Mouse (Mus musculus): Measurements from ENCODE around the gene Cnfn.
A peak's percentile ranks its signal among the peaks of the same experiment; 100 is the strongest.
"Not testable (repeated sequence)": the region's sequence is repeated elsewhere in the genome, so short reads cannot be mapped to it uniquely, and the experiment has no call there.

The Cnfn gene

GRCm38 (mm10) chr7:25365937-25366625, 3.4 kb downstream of the Cnfn start:
- DNase-seq (ENCODE audit: low read depth, low spot score): peak; percentile 27

GRCm38 (mm10) chr7:25363632-25364031, 5.9 kb downstream of the Cnfn start:
- no peak for DNase-seq (ENCODE audit: low read depth, low spot score)

GRCm38 (mm10) chr7:25363151-25363550, 6.4 kb downstream of the Cnfn start:
- DNase-seq (ENCODE audit: low read depth, low spot score): no peak

DNA sequence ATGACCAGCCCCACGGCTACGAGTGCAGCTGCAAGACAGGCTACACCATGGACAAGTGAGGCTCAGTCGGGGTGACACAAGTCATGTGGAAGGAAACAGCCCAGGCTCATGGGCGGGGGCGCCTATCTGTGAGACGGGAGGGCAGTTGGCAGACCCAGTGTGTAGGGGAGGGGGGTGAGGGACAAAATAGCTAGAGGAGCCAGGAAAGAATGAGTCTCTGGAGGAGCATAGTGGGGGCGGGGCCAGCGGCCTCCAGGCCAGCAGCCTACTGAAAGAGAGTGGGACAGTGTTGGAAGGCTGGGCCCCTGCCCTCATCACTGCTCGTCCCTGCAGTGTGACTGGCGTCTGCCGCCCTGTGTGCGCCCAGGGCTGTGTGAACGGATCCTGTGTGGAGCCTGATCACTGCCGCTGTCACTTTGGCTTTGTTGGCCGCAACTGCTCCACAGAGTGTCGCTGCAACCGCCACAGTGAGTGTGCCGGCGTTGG, 10.8 kb downstream of the Cnfn start:
- peak; percentile 27 for DNase-seq (ENCODE audit: low read depth, low spot score)

DNA sequence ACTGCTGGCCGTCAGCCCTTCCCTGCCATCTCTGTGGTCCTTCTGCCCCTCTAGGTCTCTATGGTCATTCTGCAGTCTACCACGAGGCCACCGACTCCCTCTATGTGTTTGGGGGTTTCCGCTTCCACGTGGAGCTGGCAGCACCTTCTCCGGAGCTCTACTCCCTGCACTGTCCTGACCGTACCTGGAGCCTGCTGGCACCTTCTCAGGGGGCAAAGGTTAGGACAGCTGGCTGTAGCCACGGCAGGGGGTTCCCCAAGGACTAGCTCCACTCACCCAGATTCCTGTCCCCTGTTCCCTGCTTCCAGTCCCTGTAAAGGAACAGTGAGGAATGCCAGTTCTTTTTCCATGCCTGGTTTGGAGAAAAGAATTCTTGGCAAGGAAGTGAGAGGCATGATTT, 20.7 kb downstream of the Cnfn start:
- no peak for DNase-seq (ENCODE audit: low read depth, low spot score)

DNA sequence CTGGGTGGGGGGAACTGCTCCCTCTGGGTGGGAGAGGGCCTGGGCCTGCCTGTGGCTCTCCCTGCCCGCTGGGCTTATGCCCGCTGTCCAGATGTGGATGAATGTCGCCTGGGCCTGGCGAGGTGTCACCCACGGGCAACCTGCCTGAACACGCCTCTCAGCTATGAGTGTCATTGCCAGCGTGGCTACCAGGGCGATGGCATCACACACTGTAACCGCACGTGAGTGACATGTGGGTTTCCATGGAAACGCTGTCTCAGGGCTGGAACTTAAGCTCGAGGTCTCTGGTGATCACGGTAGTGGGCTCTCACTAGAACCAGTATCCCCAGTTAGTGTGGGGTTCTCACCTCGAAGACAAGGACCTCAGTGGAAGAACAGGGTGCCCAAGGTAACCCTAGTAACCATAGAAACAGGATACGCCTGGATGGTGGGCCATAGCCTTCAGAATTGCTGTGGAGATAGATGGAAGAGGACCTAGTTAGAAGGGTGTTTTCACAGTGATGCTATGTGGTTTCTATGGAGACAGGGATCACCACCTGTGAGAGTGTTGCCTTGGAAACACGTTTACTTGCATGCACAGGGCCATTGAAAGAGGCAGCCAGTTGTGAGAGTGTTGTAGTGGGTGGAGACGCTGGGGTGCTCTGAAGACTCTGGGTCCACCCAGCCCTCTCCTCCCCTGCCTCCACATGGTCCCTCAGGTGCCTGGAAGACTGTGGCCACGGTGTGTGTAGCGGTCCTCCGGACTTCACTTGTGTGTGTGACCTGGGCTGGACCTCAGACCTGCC, 28.3 kb downstream of the Cnfn start:
- DNase-seq (ENCODE audit: low read depth, low spot score): no peak

DNA sequence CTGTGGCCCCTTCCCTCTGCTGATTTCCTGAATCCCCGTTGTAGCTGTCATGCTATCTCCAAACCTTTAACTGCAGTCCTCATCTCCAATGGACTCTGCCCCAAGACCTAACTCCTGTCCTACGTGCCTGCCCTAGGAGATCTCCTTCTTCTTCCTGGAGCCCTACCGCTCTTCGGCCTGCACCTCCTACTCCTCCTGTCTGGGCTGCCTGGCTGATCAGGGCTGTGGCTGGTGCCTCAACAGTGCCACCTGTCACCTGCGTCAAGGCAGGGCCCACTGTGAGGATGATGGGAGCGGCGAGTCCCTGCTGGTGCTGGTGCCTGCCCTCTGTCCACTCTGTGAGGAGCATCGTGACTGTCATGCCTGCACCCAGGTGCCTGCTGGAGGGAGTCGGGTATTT, 30.2 kb downstream of the Cnfn start:
- DNase-seq (ENCODE audit: low read depth, low spot score): no peak

DNA sequence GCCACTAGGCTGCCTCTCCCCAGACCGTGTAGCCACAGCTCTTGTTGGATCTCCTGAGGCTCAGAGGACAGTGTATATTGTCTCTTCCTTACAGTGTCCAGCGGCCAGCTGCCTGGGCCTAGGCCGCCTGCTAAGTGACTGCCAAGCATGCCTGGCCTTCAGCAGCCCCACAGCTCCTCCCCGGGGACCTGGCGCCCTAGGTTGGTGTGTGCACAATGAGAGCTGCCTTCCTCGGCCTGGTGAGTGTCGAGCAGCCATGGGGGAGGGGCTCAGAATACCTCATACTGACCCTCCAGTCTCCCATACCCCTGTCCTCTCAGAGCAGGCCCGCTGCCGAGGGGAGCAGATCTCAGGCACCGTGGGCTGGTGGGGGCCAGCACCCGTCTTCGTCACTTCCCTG, 35.1 kb downstream of the Cnfn start:
- no peak for DNase-seq (ENCODE audit: low read depth, low spot score)

GRCm38 (mm10) chr7:25333596-25334307, 35.8 kb downstream of the Cnfn start:
- DNase-seq (ENCODE audit: low read depth, low spot score): peak; percentile 76

- DNase-seq (ENCODE audit: low read depth, low spot score): no peak
Observed at GRCm38 (mm10) chr7:25326233-25326632, 43.3 kb downstream of the Cnfn start.

- not testable (repeated sequence) for DNase-seq (ENCODE audit: low read depth, low spot score)
Observed at GRCm38 (mm10) chr7:25325431-25325830, 44.1 kb downstream of the Cnfn start.

GRCm38 (mm10) chr7:25323219-25323618, 46.3 kb downstream of the Cnfn start:
- no peak for DNase-seq (ENCODE audit: low read depth, low spot score)

DNA sequence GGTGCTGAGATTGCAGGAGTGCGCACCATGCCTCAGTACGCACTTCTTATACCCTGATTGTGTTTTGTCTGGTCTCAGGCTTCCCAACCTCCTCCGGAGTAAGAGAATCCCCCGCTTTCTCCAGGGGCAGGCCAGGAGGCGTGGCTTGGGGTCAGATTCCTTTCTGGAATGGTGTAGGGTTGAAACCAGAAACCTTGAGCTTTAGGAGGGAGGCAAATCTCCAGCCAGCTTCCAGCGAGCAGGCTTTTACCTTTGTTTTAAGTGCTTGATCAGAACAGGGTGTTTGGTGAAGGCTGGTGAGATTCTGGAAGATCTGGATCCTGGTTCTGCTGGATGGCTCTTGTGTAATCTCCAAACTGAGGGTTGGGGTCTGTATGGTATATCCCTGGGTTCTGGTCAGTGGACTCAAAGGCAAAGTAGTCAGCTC, 47.5 kb downstream of the Cnfn start:
- no peak for DNase-seq (ENCODE audit: low read depth, low spot score)
